Mouse (Mus musculus) skeletal muscle tissue, adult 2 months (tissue): ENCODE measurements around the gene Map2k6.

Experiments
- DNase-seq: peaks from one replicate; pipeline ENCODE4 v3.0.0-alpha.2; 2012; ENCODE audit warnings: low read depth, low spot score

The Map2k6 gene

GRCm38 (mm10) chr11:110484426-110484825, 85.5 kb downstream of the Map2k6 start:
- DNase-seq: no peak

- no peak for DNase-seq
Measured at GRCm38 (mm10) chr11:110485081-110485480, 86.2 kb downstream of the Map2k6 start.

- no peak for DNase-seq
Measured at GRCm38 (mm10) chr11:110487796-110488195, 88.9 kb downstream of the Map2k6 start.

GRCm38 (mm10) chr11:110488301-110488700, 89.4 kb downstream of the Map2k6 start:
- DNase-seq: peak; percentile 69

DNA sequence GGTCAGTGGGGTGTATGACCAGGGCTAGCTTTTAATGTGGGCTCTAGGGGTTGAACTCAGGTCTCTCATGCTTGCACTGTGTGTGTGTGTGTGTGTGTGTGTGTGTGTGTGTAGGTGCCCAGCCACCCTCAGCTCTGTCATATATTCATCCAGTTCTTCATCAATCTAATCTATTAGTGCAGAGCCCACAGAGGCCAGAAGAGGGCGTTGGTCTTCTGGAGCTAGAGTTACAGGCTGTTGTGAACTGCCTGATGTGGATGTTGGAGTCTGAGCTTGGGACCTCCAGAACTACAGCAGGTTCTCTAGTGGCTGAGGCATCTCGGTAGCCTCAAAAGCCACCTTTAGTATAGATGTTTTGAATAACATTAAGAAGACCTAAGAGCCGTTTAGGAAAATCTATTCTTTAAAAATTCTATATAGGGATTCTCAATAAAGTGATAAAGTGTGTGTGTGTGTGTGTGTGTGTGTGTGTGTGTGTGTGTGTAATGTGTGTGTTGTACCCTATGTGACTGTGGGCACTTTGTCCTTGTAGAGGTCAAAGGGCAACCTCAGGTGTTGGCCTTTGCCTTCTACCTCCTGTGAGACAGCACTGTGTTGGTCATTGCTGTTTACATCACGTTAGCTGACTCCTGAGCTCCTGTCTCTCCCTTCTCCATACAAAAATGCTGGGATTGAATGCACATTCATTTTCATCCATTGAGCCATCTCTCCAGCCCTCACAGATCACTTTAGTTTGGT, 96.6 kb downstream of the Map2k6 start:
- DNase-seq: no peak

DNA sequence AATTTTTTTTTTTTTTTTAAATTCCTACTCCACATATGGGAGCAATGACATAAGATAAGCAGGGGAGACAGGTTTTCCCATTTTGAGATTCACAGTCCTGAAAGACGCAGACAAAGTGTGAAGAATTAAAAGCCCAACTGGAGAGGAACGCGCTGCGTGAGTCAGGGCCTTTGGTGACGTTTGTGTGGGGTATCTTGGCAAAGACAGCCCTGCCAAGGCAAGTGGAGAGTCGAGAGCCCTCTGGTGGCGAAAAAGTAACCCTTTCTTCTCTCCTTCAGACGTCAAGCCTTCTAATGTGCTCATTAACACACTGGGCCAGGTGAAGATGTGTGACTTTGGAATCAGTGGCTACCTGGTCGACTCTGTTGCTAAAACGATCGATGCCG, 97.1 kb downstream of the Map2k6 start:
- peak; percentile 48 for DNase-seq

GRCm38 (mm10) chr11:110497743-110498142, 98.8 kb downstream of the Map2k6 start:
- no peak for DNase-seq

- peak; percentile 92 for DNase-seq
Measured at GRCm38 (mm10) chr11:110498651-110499213, 99.8 kb downstream of the Map2k6 start.

DNA sequence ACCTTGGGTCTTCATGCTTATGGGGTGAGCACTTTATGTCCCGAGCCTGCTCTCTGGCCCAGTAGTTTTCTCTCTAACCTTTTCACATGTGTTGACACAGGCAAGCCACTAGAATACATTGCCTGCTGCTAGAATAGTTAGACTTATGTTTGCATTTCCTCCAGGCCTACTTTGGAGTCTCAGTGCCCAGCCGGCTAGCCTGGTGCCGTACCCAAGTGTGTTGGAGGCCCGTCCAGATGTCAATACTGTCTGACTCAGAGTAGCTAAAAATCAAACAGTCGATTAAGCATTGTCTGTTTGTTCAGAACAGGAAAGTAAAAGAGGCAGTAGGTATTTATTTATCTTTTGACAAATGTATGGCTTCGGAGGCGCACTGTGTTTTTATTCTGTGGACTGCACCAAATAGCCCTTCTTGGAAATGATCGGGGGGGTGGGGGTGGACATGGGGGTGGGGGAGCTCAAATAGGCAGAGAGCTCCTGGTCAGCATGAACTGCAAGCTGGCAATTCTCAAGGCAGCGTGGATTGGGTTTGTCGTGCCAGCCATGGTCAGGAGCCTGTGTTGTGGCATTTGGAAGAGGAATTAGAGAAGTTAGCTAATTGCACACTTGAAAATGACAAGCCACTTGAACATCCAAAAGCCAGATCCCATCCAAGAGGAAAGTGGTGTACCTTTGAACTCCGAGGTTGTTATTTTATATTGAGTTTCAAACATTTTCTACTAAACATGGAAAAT, 104.2 kb downstream of the Map2k6 start:
- no peak for DNase-seq

GRCm38 (mm10) chr11:110511466-110511865, 112.5 kb downstream of the Map2k6 start:
- DNase-seq: no peak

GRCm38 (mm10) chr11:110518648-110519047, 119.7 kb downstream of the Map2k6 start:
- DNase-seq: no peak

DNA sequence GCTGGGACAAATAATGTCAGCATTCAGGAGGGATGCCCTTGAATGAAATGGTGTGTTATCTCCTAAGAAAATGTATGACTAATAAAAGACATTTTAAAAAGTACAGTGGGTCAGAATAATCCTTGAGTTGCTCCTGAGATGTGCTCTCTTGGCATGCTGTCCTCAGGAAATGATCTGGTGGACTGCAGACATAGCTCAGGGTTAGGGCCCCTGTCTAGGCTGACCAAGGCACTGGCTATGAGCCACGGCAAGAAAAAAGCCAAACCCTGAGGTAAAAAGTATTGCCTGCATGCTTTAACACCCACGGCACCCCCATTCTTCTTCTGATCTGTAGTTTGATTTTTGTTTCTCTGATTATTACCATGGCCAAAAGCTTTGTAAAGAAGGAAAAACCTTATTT, 124.0 kb downstream of the Map2k6 start:
- no peak for DNase-seq

- DNase-seq: no peak
Measured at GRCm38 (mm10) chr11:110526156-110526555, 127.2 kb downstream of the Map2k6 start.

- no peak for DNase-seq
Measured at GRCm38 (mm10) chr11:110531087-110531486, 132.2 kb downstream of the Map2k6 start.

GRCm38 (mm10) chr11:110534856-110535255, 135.9 kb downstream of the Map2k6 start:
- DNase-seq: no peak

GRCm38 (mm10) chr11:110536533-110536932, 137.6 kb downstream of the Map2k6 start:
- no peak for DNase-seq

- peak; percentile 47 for DNase-seq
Measured at GRCm38 (mm10) chr11:110537602-110538001, 138.7 kb downstream of the Map2k6 start.

- no peak for DNase-seq
Measured at GRCm38 (mm10) chr11:110538206-110538605, 139.3 kb downstream of the Map2k6 start.

- DNase-seq: no peak
Measured at GRCm38 (mm10) chr11:110541933-110542332, 143.0 kb downstream of the Map2k6 start.

DNA sequence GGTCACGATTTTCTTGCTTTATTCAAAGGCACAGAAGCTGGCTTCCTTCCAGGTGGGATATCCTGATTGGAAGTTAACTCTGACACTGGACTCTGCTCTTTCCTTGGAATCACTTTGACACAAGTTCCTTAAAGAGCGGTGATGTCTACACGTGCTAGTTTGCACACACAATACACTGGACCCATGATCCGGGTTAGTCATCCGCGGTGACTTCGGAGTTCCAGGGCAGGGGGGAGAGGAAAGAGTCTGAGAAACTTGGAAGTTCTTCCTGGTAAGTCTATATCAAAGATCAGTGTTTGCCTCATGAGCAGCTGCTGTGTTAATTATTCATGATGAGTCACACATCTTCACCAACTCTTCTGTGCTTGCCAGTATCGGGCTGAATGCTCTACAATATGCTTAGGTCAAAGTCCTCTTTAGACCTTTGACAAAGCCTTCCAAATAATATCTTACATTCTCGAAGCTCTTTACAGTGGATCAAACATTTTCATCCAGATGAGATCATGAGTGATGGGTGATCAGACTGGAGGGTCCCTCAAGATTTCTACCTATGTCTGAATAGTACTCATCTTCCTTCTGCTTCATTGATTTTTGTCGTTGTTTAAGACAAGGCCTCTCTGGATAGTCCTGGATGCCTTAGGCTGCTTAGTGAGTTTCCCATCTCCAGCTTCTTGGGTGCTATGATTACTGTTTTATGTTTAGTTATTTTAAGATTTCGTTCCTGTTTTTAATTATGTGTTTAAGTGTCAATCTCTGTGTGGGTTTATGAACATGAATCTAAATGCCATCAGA, 145.7 kb downstream of the Map2k6 start:
- DNase-seq: no peak

DNA sequence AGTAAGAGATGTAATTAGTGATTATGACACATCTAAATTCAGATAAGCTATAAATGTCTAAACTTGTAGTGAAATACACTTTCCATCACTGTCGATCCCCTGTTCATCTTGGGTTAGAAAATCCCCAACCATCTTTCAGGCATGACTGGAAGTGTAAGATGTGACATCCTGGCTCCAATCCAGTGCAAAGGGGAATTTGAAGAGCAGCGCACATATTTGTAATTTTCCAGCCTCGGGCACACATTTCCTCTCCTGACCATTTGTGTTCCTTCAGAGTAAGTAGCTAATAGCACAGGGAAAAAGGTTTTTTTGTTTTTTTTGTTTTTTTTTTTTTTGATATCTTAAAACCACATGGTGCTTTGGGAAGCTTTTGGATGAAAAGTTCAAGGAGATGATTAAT, 146.5 kb downstream of the Map2k6 start:
- DNase-seq: no peak

GRCm38 (mm10) chr11:110551471-110551967, 152.6 kb downstream of the Map2k6 start:
- no peak for DNase-seq
